Mouse (Mus musculus) heart, adult 2 months (tissue): ENCODE measurements around the gene F7.

Experiments used
- CTCF ChIP-seq: fragments of 200-600 bp; IDR thresholded peaks from 2 replicates; pipeline ENCODE4 v1.8.1; 2022; ENCODE audit warnings: antibody characterized with exemption, mild to moderate bottlenecking, moderate library complexity
- EP300 ChIP-seq: fragments of 200-500 bp; IDR thresholded peaks from 2 replicates; pipeline ENCODE4 v1.6.1; 2011; ENCODE audit warnings: low read depth, low read length, control low read depth; ENCODE audit not compliant: insufficient read depth
- POLR2A ChIP-seq: fragments of 200-500 bp; IDR thresholded peaks from 2 replicates; pipeline ENCODE4 v1.6.1; 2011; ENCODE audit warnings: mild to moderate bottlenecking, low read depth, low read length, control low read depth; ENCODE audit not compliant: insufficient read depth

GRCm38 (mm10) chr8:13010313-13010712, 15.5 kb upstream of the F7 start:
- TF ChIP-seq POLR2A (no peak), CTCF (no peak), EP300 (no peak)
